Mouse (Mus musculus): Measurements from ENCODE around the gene Clic6. TPM values are rescaled to one million over a fixed set of nuclear protein-coding genes. Genes with fewer than 3 reads are reported as not detected.

Gene Clic6
- total and polyA plus RNA-seq, 3 experiments = not detected

- DNase-seq (ENCODE audit: low read depth, low spot score) = no peak
- H3K4me1 ChIP-seq (ENCODE audit: control insufficient read depth in 1 of 2, insufficient read depth in 2 of 2, low read length in 2 of 2) = 0 out of 4 replicates have a peak, but pooled peaks cover 0 to 4% of the 10 kb centered on the region in 2 experiments
- TF ChIP-seq MEF2A (IDR thresholded peaks at IDR 0.05; ENCODE audit: extremely low read depth, insufficient replicate concordance, low read depth, low read length, poor library complexity, severe bottlenecking) = no peak
- no peak for TF ChIP-seq ZKSCAN1 (IDR thresholded peaks at IDR 0.05; ENCODE audit: low read depth, low read length)
- no peak for TF ChIP-seq RCOR1 (IDR thresholded peaks at IDR 0.05; ENCODE audit: low read depth, low read length)
- TF ChIP-seq TCF12 (IDR thresholded peaks at IDR 0.05; ENCODE audit: low read depth, low read length) = no peak
- TF ChIP-seq MYC (IDR thresholded peaks at IDR 0.05; ENCODE audit: low read depth, low read length) = no peak
- TF ChIP-seq ETS1 (IDR thresholded peaks at IDR 0.05; ENCODE audit: low read depth, low read length) = no peak
- TF ChIP-seq SMC3 (IDR thresholded peaks at IDR 0.05; ENCODE audit: low read depth, low read length) = no peak
- TF ChIP-seq MXI1 (IDR thresholded peaks at IDR 0.05; ENCODE audit: low read depth, low read length) = no peak
- TF ChIP-seq BHLHE40 (IDR thresholded peaks at IDR 0.05; ENCODE audit: borderline replicate concordance, low read depth, low read length) = no peak
These were observed 40.4 kb downstream of the Clic6 start for GRCm38 (mm10) chr16:92525919-92526318.

GRCm38 (mm10) chr16:92535258-92535657, 49.7 kb downstream of the Clic6 start:
- no peak overlapping the region for H3K9ac ChIP-seq (ENCODE audit: control insufficient read depth, low read depth, low read length, poor library complexity, severe bottlenecking)
- H3K36me3 ChIP-seq (ENCODE audit: control insufficient read depth in 1 of 2, insufficient read depth in 2 of 2, low read length in 2 of 2) = no peaks in the 10 kb centered on the region
- H3K9me3 ChIP-seq (replicated peaks; ENCODE audit: insufficient read depth, low read length) = no peaks in the 10 kb centered on the region
- no peak overlapping the region for H3K27ac ChIP-seq (ENCODE audit: control insufficient read depth, low read depth, low read length)
- no peak for TF ChIP-seq CHD2 (IDR thresholded peaks at IDR 0.05; ENCODE audit: low read length)
- no peak for TF ChIP-seq TBP (IDR thresholded peaks at IDR 0.05; ENCODE audit: low read depth, low read length)
- DNase-seq (ENCODE audit: low read depth, low spot score) = no peak
- no peak overlapping the region for H3K4me3 ChIP-seq (ENCODE audit: control insufficient read depth in 1 of 2, insufficient read depth in 1 of 2, low read depth in 2 of 2, low read length in 2 of 2)
- H3K79me2 ChIP-seq (ENCODE audit: control insufficient read depth, insufficient read depth, low read length, poor library complexity) = no peaks in the 10 kb centered on the region
- H3K4me1 ChIP-seq (ENCODE audit: control insufficient read depth in 1 of 2, insufficient read depth in 2 of 2, low read length in 2 of 2) = no peaks in the 10 kb centered on the region
- peaks cover 7 to 10% of the 10 kb centered on the region in 2 experiments for H3K27me3 ChIP-seq (ENCODE audit: control insufficient read depth in 1 of 2, insufficient read depth in 2 of 2, low read length in 2 of 2)

More at GRCm38 (mm10) chr16:92525919-92526318, 40.4 kb downstream of the Clic6 start:
- Histone ChIP-seq H3K79me2 (ENCODE audit: control insufficient read depth, insufficient read depth, low read length, poor library complexity) (no peaks in the 10 kb centered on the region), H3K27me3 (ENCODE audit: control insufficient read depth in 1 of 2, insufficient read depth in 2 of 2, low read length in 2 of 2) (0 out of 4 replicates have a peak, but pooled peaks cover 0 to 2% of the 10 kb centered on the region in 2 experiments), H3K9me3 (replicated peaks; ENCODE audit: insufficient read depth, low read length) (no peaks in the 10 kb centered on the region), H3K9ac (ENCODE audit: control insufficient read depth, low read depth, low read length, poor library complexity, severe bottlenecking) (no peak overlapping the region), H3K36me3 (ENCODE audit: control insufficient read depth in 1 of 2, insufficient read depth in 2 of 2, low read length in 2 of 2) (no peaks in the 10 kb centered on the region), H3K4me3 (ENCODE audit: control insufficient read depth in 1 of 2, insufficient read depth in 1 of 2, low read depth in 2 of 2, low read length in 2 of 2) (no peak overlapping the region), H3K27ac (ENCODE audit: control insufficient read depth, low read depth, low read length) (no peak overlapping the region)

GRCm38 (mm10) chr16:92538356-92538755, 52.8 kb downstream of the Clic6 start:
- TF ChIP-seq MAFK (IDR thresholded peaks at IDR 0.05; ENCODE audit: borderline replicate concordance, low read depth, low read length) (no peak), NELFE (IDR thresholded peaks at IDR 0.05; ENCODE audit: low read depth, low read length) (no peak), TCF12 (IDR thresholded peaks at IDR 0.05; ENCODE audit: low read depth, low read length) (no peak), E2F4 (IDR thresholded peaks at IDR 0.05; ENCODE audit: borderline replicate concordance, low read depth, low read length) (no peak), MEF2A (IDR thresholded peaks at IDR 0.05; ENCODE audit: extremely low read depth, insufficient replicate concordance, low read depth, low read length, poor library complexity, severe bottlenecking) (no peak), KAT2A (conservative IDR thresholded peaks at IDR 0.05; ENCODE audit: low read depth, low read length) (no peak), TBP (IDR thresholded peaks at IDR 0.05; ENCODE audit: low read depth, low read length) (no peak), GATA1 (IDR thresholded peaks at IDR 0.05; ENCODE audit: low read depth, low read length) (no peak), SIN3A (IDR thresholded peaks at IDR 0.05; ENCODE audit: low read length) (no peak), NRF1 (IDR thresholded peaks at IDR 0.05; ENCODE audit: insufficient read depth, low read depth, low read length, poor library complexity, severe bottlenecking) (no peak), CHD1 (IDR thresholded peaks at IDR 0.05; ENCODE audit: low read depth, low read length) (no peak), MYC (IDR thresholded peaks at IDR 0.05; ENCODE audit: low read depth, low read length) (no peak), POLR2AphosphoS5 (IDR thresholded peaks at IDR 0.05; ENCODE audit: borderline replicate concordance, low read depth, low read length) (no peak), CTCF (IDR thresholded peaks at IDR 0.05 in 2 of 3, conservative IDR thresholded peaks at IDR 0.05 in 1 of 3; ENCODE audit: control insufficient read depth in 1 of 3, insufficient read depth in 1 of 3, low read depth in 2 of 3, low read length in 3 of 3, poor library complexity in 1 of 3, severe bottlenecking in 1 of 3) (no peak), EP300 (IDR thresholded peaks at IDR 0.05; ENCODE audit: low read depth in 1 of 2, low read length in 2 of 2) (no peak), USF1 (IDR thresholded peaks at IDR 0.05; ENCODE audit: low read depth, low read length) (no peak), ZNF384 (IDR thresholded peaks at IDR 0.05; ENCODE audit: low read depth, low read length) (no peak), TAL1 (IDR thresholded peaks at IDR 0.05; ENCODE audit: low read length) (no peak), JUND (IDR thresholded peaks at IDR 0.05; ENCODE audit: low read depth, low read length) (no peak), RCOR1 (IDR thresholded peaks at IDR 0.05; ENCODE audit: low read depth, low read length) (no peak)
- no peak overlapping the region for H3K4me3 ChIP-seq (ENCODE audit: control insufficient read depth in 1 of 2, insufficient read depth in 1 of 2, low read depth in 2 of 2, low read length in 2 of 2)
- H3K9me3 ChIP-seq (replicated peaks; ENCODE audit: insufficient read depth, low read length) = no peaks in the 10 kb centered on the region

More at GRCm38 (mm10) chr16:92538356-92538755, 52.8 kb downstream of the Clic6 start:
- Histone ChIP-seq H3K9ac (ENCODE audit: control insufficient read depth, low read depth, low read length, poor library complexity, severe bottlenecking) (no peak overlapping the region), H3K4me1 (ENCODE audit: control insufficient read depth in 1 of 2, insufficient read depth in 2 of 2, low read length in 2 of 2) (no peaks in the 10 kb centered on the region), H3K27ac (ENCODE audit: control insufficient read depth, low read depth, low read length) (no peak overlapping the region), H3K36me3 (ENCODE audit: control insufficient read depth in 1 of 2, insufficient read depth in 2 of 2, low read length in 2 of 2) (no peaks in the 10 kb centered on the region), H3K79me2 (ENCODE audit: control insufficient read depth, insufficient read depth, low read length, poor library complexity) (no peaks in the 10 kb centered on the region), H3K27me3 (ENCODE audit: control insufficient read depth in 1 of 2, insufficient read depth in 2 of 2, low read length in 2 of 2) (peaks cover 7 to 11% of the 10 kb centered on the region in 2 experiments)
- DNase-seq (ENCODE audit: low read depth, low spot score) = no peak
